Mouse (Mus musculus) B cell, adult 62 days (primary cell): ENCODE data around the gene Neurl1b. TPM values are rescaled to one million over a fixed set of nuclear protein-coding genes. Genes with fewer than 3 reads are reported as not detected.

Source experiments
- total RNA-seq: library from RNA; stranded (reverse); gene quantifications from 4 replicates; pipeline ENCODE4 v1.2.4, GENCODE M21; 2023

Neurl1b gene
- total RNA-seq = 0.18 to 0.35 TPM (median 0.28 TPM) in 3 of 4 replicates, not detected in the other

GRCm38 (mm10) chr17:26414523-26415354 is at the start of gene Neurl1b:
Gene Neurl1b (plus strand): TSS chr17:26414829.

Other genes starting within 250 kb of the Neurl1b start
- not detected in 4 replicates for gene Pdia2, start 215.7 kb upstream of the Neurl1b start, total RNA-seq
- gene Rgs11, start 211.9 kb upstream of the Neurl1b start, total RNA-seq = 1.4 to 3.0 TPM (median 1.9 TPM) in 4 replicates
- not detected in 4 replicates for gene Arhgdig, start 207.0 kb upstream of the Neurl1b start, total RNA-seq
- 13.8 to 22.5 TPM (median 18.5 TPM) in 4 replicates for gene Fam234a, start 170.6 kb upstream of the Neurl1b start, total RNA-seq
- 89.5 to 97.9 TPM (median 91.5 TPM) in 4 replicates for gene Luc7l, start 161.9 kb upstream of the Neurl1b start, total RNA-seq
- 32.1 to 39.3 TPM (median 34.3 TPM) in 4 replicates for gene Ergic1, start 146.7 kb downstream of the Neurl1b start, total RNA-seq
- 569 to 830 TPM (median 721 TPM) in 4 replicates for gene Dusp1, start 147.3 kb downstream of the Neurl1b start, total RNA-seq
- gene Atp6v0e, start 248.4 kb downstream of the Neurl1b start, total RNA-seq = 115 to 128 TPM (median 124 TPM) in 4 replicates